ENCODE assay signal across 8 mouse cellular contexts in the genomic region with DNA sequence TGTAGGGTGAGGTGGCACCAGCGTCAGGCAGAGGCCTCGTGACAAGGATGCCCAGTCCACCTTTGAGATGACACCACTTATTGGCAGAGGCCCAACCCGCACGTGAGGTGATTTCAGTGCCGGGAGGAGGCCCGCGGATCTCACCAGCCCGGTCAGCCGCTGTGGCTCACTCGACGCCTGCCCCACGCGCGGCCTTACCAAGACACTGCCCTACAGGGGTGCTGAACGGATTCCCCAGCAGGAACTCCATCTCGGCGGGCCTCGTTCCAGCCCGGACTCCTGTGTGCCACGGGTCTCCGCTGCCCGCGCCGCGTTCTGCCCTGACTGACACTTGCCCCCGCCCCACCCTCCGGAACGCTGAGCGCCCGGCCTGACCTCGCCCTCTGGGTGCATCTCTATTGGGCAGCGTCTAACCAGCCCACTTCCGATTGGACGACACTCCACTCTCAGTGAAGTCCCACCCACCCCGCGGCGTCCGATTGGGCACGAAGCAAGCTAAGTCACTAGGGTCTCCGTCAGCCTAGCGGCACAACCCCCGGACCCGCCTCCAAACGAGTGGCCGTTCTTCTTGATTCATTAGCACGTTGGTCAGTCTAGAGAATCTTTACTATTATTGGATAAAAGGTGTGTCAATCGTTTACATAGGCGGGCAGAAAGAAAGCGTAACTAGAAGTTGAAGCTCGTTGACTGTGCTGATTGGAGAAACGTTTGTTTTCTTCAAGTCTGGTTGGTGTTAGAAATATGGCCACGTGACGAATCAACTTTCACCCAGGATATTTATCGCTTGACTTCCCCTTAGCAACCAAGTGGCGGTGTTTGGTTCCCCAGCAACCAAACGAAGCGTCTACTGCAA. TPM values are rescaled to one million over a fixed set of nuclear protein-coding genes. Genes with fewer than 3 reads are reported as not detected.
A peak's percentile ranks its signal among the peaks of the same experiment; 100 is the strongest.
DNase-seq lines count a peak whose midpoint lies in the region; ATAC-seq and TF ChIP-seq lines count a peak whose summit lies in the region.

A gene (minus strand): TSS at position 347 of the 853 bp plus-strand sequence.
A gene (plus strand): TSS at position 771 of the 853 bp plus-strand sequence.

- H3K79me2 ChIP-seq in MEL (ENCODE audit: control insufficient read depth, insufficient read depth, low read length, poor library complexity): peaks cover 4% of the 10 kb centered on the region; the same call in 1 of the 2 replicates

- peak within 1 kb of the TSS; percentile 13; the same call in 1 of the 2 replicates for H3K27ac ChIP-seq in MEL (ENCODE audit: control insufficient read depth, low read depth, low read length)
- peak within 1 kb of the TSS; percentile 35 for H3K27ac ChIP-seq in cerebellum, adult 2 months (ENCODE audit: insufficient read depth, low read length)
- peak within 1 kb of the TSS; percentile 82 for H3K27ac ChIP-seq in forebrain, postnatal 0 days (ENCODE audit: low read depth, low read length)
- peak within 1 kb of the TSS; percentile 50 for H3K27ac ChIP-seq in lung, embryonic 15.5 days

- H3K4me1 ChIP-seq in MEL (ENCODE audit: control insufficient read depth in 1 of 2, insufficient read depth in 2 of 2, low read length in 2 of 2): peaks cover 0 to 14% of the 10 kb centered on the region in 2 experiments; a peak in 2 of 4 replicates
- peaks cover 5% of the 10 kb centered on the region; the same call in 1 of the 2 replicates for H3K4me1 ChIP-seq in cerebellum, adult 2 months (ENCODE audit: control insufficient read depth, insufficient read depth, low read length)
- H3K4me1 ChIP-seq in forebrain, postnatal 0 days (ENCODE audit: insufficient read depth): 0 out of 2 replicates have a peak, but pooled peaks cover 10% of the 10 kb centered on the region
- H3K4me1 ChIP-seq in lung, embryonic 15.5 days: peaks cover 13% of the 10 kb centered on the region

- WGBS in cerebellum, adult 2 months: under 1% methylated on average over 57 of the region's 57 CpGs
- 2% methylated on average over 57 of the region's 57 CpGs for WGBS in forebrain, postnatal 0 days
- WGBS in lung, embryonic 15.5 days: under 1% methylated on average over 57 of the region's 57 CpGs

- H3K9me3 ChIP-seq in MEL (replicated peaks; ENCODE audit: insufficient read depth, low read length): no peaks in the 10 kb centered on the region
- no peaks in the 10 kb centered on the region for H3K9me3 ChIP-seq in forebrain, postnatal 0 days (ENCODE audit: low read length)
- no peaks in the 10 kb centered on the region for H3K9me3 ChIP-seq in lung, embryonic 15.5 days

- no peak for TF ChIP-seq RAD21 in MEL (IDR thresholded peaks at IDR 0.05; ENCODE audit: low read depth, low read length)

- TF ChIP-seq POLR2A in MEL (IDR thresholded peaks at IDR 0.05; ENCODE audit: control insufficient read depth in 1 of 2, insufficient read depth in 1 of 2, low read depth in 1 of 2, low read length in 2 of 2, poor library complexity in 1 of 2): peak; percentile 71 to 76
- TF ChIP-seq POLR2A in cerebellum, adult 2 months (IDR thresholded peaks at IDR 0.05; ENCODE audit: borderline replicate concordance, insufficient read depth, low read length): peak; percentile 76

- ATAC-seq in forebrain, postnatal 0 days: peak; percentile 99
- peak; percentile 100 for ATAC-seq in lung, embryonic 15.5 days (ENCODE audit: borderline replicate concordance, extremely low read depth, low FRiP score, low TSS enrichment)

- DNase-seq in MEL (ENCODE audit: low read depth, low spot score): peak; percentile 100
- DNase-seq in cerebellum, adult 2 months: peak; percentile 99 to 100
- DNase-seq in forebrain, postnatal 0 days: peak; percentile 99
- DNase-seq in heart, postnatal 4 days: peak; percentile 99
- peak; percentile 100 for DNase-seq in layer of hippocampus, adult 8-10 months (ENCODE audit: low spot score in 2 of 2)
- peak; percentile 100 for DNase-seq in ovary, adult 18-20 months (ENCODE audit: low spot score)
- DNase-seq in thymus, postnatal 0 days (ENCODE audit: low spot score): peak; percentile 98

- H3K4me2 ChIP-seq in forebrain, postnatal 0 days (ENCODE audit: low read depth): peak within 1 kb of the TSS; percentile 85
- H3K4me2 ChIP-seq in lung, embryonic 15.5 days: peak within 1 kb of the TSS; percentile 91

- TF ChIP-seq EP300 in MEL (IDR thresholded peaks at IDR 0.05; ENCODE audit: low read depth in 1 of 2, low read length in 2 of 2): 0 out of 4 replicates have a peak, but pooled peaks of 1 of the 2 experiments have one; percentile 10

- TF ChIP-seq CTCF in MEL (IDR thresholded peaks at IDR 0.05 in 2 of 3, conservative IDR thresholded peaks at IDR 0.05 in 1 of 3; ENCODE audit: control insufficient read depth in 1 of 3, insufficient read depth in 1 of 3, low read depth in 2 of 3, low read length in 3 of 3, poor library complexity in 1 of 3, severe bottlenecking in 1 of 3): no peak
- TF ChIP-seq CTCF in cerebellum, adult 2 months (IDR thresholded peaks at IDR 0.05; ENCODE audit: borderline replicate concordance, insufficient read depth, low read depth, low read length): no peak
- TF ChIP-seq CTCF in forebrain, postnatal 0 days (IDR thresholded peaks at IDR 0.05; ENCODE audit: low read depth): no peak

- H3K9ac ChIP-seq in MEL (ENCODE audit: control insufficient read depth, low read depth, low read length, poor library complexity, severe bottlenecking): peak within 1 kb of the TSS; percentile 78
- peak within 1 kb of the TSS; percentile 71 for H3K9ac ChIP-seq in forebrain, postnatal 0 days
- peak within 1 kb of the TSS; percentile 80 for H3K9ac ChIP-seq in lung, embryonic 15.5 days

- H3K4me3 ChIP-seq in MEL (ENCODE audit: control insufficient read depth in 1 of 2, insufficient read depth in 1 of 2, low read depth in 2 of 2, low read length in 2 of 2): peak within 1 kb of the TSS; percentile 61 to 85
- peak within 1 kb of the TSS; percentile 76 for H3K4me3 ChIP-seq in cerebellum, adult 2 months (replicated peaks; ENCODE audit: insufficient read depth, low read depth, low read length)
- peak within 1 kb of the TSS; percentile 74 for H3K4me3 ChIP-seq in forebrain, postnatal 0 days (ENCODE audit: low read depth, low read length)
- H3K4me3 ChIP-seq in lung, embryonic 15.5 days: peak within 1 kb of the TSS; percentile 94

- no peaks in the 10 kb centered on the region for H3K27me3 ChIP-seq in MEL (ENCODE audit: control insufficient read depth in 1 of 2, insufficient read depth in 2 of 2, low read length in 2 of 2)
- no peaks in the 10 kb centered on the region for H3K27me3 ChIP-seq in cerebellum, adult 2 months (ENCODE audit: control insufficient read depth, insufficient read depth, low read length)
- no peaks in the 10 kb centered on the region for H3K27me3 ChIP-seq in forebrain, postnatal 0 days (ENCODE audit: insufficient read depth, low read length)
- H3K27me3 ChIP-seq in lung, embryonic 15.5 days: no peaks in the 10 kb centered on the region

- H3K36me3 ChIP-seq in MEL (ENCODE audit: control insufficient read depth in 1 of 2, insufficient read depth in 2 of 2, low read length in 2 of 2): peaks cover 0 to 11% of the 10 kb centered on the region in 2 experiments; a peak in 2 of 4 replicates
- no peaks in the 10 kb centered on the region for H3K36me3 ChIP-seq in forebrain, postnatal 0 days (ENCODE audit: insufficient read depth)
- no peaks in the 10 kb centered on the region for H3K36me3 ChIP-seq in lung, embryonic 15.5 days

TF ChIP-seq in MEL, 35 proteins besides CTCF, POLR2A, EP300 and RAD21 (continues in another document):
- TF ChIP-seq CHD1 (IDR thresholded peaks at IDR 0.05; ENCODE audit: low read depth, low read length) (no peak), SMC3 (IDR thresholded peaks at IDR 0.05; ENCODE audit: low read depth, low read length) (no peak), TCF12 (IDR thresholded peaks at IDR 0.05; ENCODE audit: low read depth, low read length) (peak; percentile 62; the same call in 1 of the 2 replicates), ELF1 (IDR thresholded peaks at IDR 0.05; ENCODE audit: low read depth, low read length) (peak; percentile 84), MYB (IDR thresholded peaks at IDR 0.05; ENCODE audit: low read depth, low read length) (no peak), ZNF384 (IDR thresholded peaks at IDR 0.05; ENCODE audit: low read depth, low read length) (no peak), HCFC1 (IDR thresholded peaks at IDR 0.05; ENCODE audit: low read depth, low read length) (peak; percentile 97), ZKSCAN1 (IDR thresholded peaks at IDR 0.05; ENCODE audit: low read depth, low read length) (no peak), JUND (IDR thresholded peaks at IDR 0.05; ENCODE audit: low read depth, low read length) (no peak), USF2 (IDR thresholded peaks at IDR 0.05; ENCODE audit: borderline replicate concordance in 1 of 2, insufficient read depth in 1 of 2, low read depth in 1 of 2, low read length in 2 of 2) (peak; percentile 92 to 97), GABPA (IDR thresholded peaks at IDR 0.05; ENCODE audit: low read depth, low read length) (no peak), BHLHE40 (IDR thresholded peaks at IDR 0.05; ENCODE audit: borderline replicate concordance, low read depth, low read length) (peak; percentile 97)

RNA-seq across cellular contexts. Expression of the first gene that starts in this region (rescaled TPM):
- 6.6 and 6.8 TPM in 2 replicates for total RNA-seq in MEL (2012; rRNA removed)
- 10 to 100 TPM in 1 of 2 experiments, not detected in 1; 12.2 TPM for polyA plus RNA-seq in MEL (2012; ENCODE audit: insufficient read depth in 1 of 2, insufficient read length in 2 of 2, low read depth in 1 of 2, low replicate concordance in 2 of 2, missing spikeins in 1 of 2)
- 176 and 180 TPM in 2 replicates for polyA plus RNA-seq in cerebellum, adult 2 months (2012; rRNA removed)
- total RNA-seq in forebrain, postnatal 0 days (2014; rRNA removed): 72.0 and 80.8 TPM in 2 replicates
- 37.2 and 44.3 TPM in 2 replicates for polyA plus RNA-seq in forebrain, postnatal 0 days (2015; fragmentation: Nextera tagmentation; extraction: Ambion mirVana)
- 10 to 100 TPM; 83.2 to 85.0 TPM for total RNA-seq in heart, postnatal 4 days (2021)
- 100 to 1,000 TPM; 179 to 207 (median 191) TPM for total RNA-seq in layer of hippocampus, adult 8-10 months (2022)
- polyA plus RNA-seq in lung, embryonic 15.5 days (2015; fragmentation: Nextera tagmentation; extraction: Ambion mirVana): 23.3 and 26.1 TPM in 2 replicates
- polyA plus RNA-seq in thymus, postnatal 0 days (2015; fragmentation: Nextera tagmentation; extraction: Ambion mirVana): 12.7 and 17.6 TPM in 2 replicates

RNA-seq across cellular contexts. Expression of the second gene that starts in this region (rescaled TPM):
- total RNA-seq in MEL (2012; rRNA removed): 0.69 and 0.75 TPM in 2 replicates
- polyA plus RNA-seq in MEL (2012; ENCODE audit: insufficient read depth in 1 of 2, insufficient read length in 2 of 2, low read depth in 1 of 2, low replicate concordance in 2 of 2, missing spikeins in 1 of 2): under 1 TPM in 1 of 2 experiments, not detected in 1; 0.91 TPM
- 7.1 and 8.0 TPM in 2 replicates for polyA plus RNA-seq in cerebellum, adult 2 months (2012; rRNA removed)
- 13.0 and 15.5 TPM in 2 replicates for total RNA-seq in forebrain, postnatal 0 days (2014; rRNA removed)
- polyA plus RNA-seq in forebrain, postnatal 0 days (2015; fragmentation: Nextera tagmentation; extraction: Ambion mirVana): 6.9 and 10.0 TPM in 2 replicates
- 1 to 10 TPM; 1.8 to 2.4 TPM for total RNA-seq in heart, postnatal 4 days (2021)
- total RNA-seq in layer of hippocampus, adult 8-10 months (2022): 1 to 10 TPM; 7.3 to 8.5 (median 7.8) TPM
- 5.8 and 6.1 TPM in 2 replicates for polyA plus RNA-seq in lung, embryonic 15.5 days (2015; fragmentation: Nextera tagmentation; extraction: Ambion mirVana)
- polyA plus RNA-seq in thymus, postnatal 0 days (2015; fragmentation: Nextera tagmentation; extraction: Ambion mirVana): 3.6 and 4.5 TPM in 2 replicates

Comparison
In these comparisons a context has a peak if more than half of its experiments do, and no peak if none do; other contexts are left out.
1. Peak in every context shown above with its lines: DNase-seq, ATAC-seq, H3K4me3 ChIP-seq and H3K27ac ChIP-seq.
2. H3K27ac ChIP-seq: peak in every context shown above with its lines; median percentile 82 in forebrain, postnatal 0 days; 50 in lung, embryonic 15.5 days; 35 in cerebellum, adult 2 months; 13 in MEL.